Mouse (Mus musculus): ENCODE results near the gene Slc33a1. TPM values are rescaled to one million over a fixed set of nuclear protein-coding genes. Genes with fewer than 3 reads are reported as not detected.

The Slc33a1 gene
- total RNA-seq, 2 experiments from 2014 or later = 5.1 to 6.7 TPM

DNA sequence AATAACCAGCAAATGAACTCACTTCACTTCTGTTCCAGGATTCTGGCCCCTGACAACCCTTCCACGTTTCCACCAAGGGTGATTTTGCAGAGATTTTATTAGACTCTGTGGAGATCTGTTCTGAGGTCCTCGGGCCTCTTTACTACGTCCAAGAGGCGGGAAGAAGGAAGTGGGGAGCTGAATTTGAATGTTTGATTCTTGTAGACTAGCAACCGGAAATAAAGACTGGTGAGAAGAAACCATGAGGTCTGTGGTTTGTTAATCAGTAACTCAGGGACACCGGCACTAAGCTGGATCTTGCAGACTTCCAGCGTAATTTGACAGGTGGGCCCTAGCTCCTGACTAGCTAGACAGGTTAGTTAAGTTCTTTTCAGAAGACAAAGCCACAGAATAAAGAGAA lies 70.9 kb downstream of the Slc33a1 start:
- TF ChIP-seq CTCF (IDR thresholded peaks at IDR 0.05) = no peak
- H3K27ac ChIP-seq = no peak overlapping the region
- H3K4me3 ChIP-seq = no peak overlapping the region
- intact Hi-C loops (cut with DNase I) = no loop called here
- no peak for DNase-seq

DNA sequence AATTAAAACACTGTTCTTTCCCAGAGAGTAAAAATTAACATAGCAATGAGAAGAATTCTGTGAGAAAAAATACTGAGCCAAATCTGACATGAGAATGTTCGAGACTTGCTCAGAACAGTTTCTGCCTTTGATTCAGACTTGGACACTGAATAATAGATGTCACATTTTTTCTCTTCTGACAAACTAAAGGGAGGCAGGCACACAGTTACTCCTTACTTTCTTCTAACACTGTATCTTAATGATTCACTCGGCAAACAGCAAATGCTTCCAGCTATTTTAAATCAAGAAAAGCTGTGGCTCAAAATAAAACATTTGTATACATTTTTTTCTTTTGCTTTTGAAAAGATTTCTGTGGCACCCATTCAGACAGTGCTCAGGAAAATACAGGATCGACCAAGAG lies 72.4 kb downstream of the Slc33a1 start:
- DNase-seq = no peak
- TF ChIP-seq CTCF (IDR thresholded peaks at IDR 0.05) = no peak
- intact Hi-C loops (cut with DNase I) = no loop called here
- no peak overlapping the region for H3K4me3 ChIP-seq
- H3K27ac ChIP-seq = no peak overlapping the region

Other genes starting within 250 kb of the Slc33a1 start
- not detected for gene Plch1, start 65.3 kb downstream of the Slc33a1 start, total RNA-seq (2021)
- gene E130311K13Rik, start 35.3 kb downstream of the Slc33a1 start, total RNA-seq (2021) = 1 to 10 TPM; 5.9 to 6.4 TPM
- 10 to 100 TPM; 16.4 to 19.8 TPM for gene Gmps, start 11.3 kb upstream of the Slc33a1 start, total RNA-seq (2021)
- gene Vmn2r1, start 116.8 kb upstream of the Slc33a1 start, total RNA-seq (2021) = under 1 TPM; 0.06 to 0.23 TPM
- gene Vmn2r2, start 177.2 kb upstream of the Slc33a1 start, total RNA-seq (2021) = not detected

All from gastrocnemius, adult 2 months (tissue).